Mouse (Mus musculus) urinary bladder, postnatal 25 days (tissue): ENCODE results near the gene Fxn.

ENCODE experiments used
- DNase-seq: peaks from one replicate; pipeline ENCODE4 v3.0.0; 2022; ENCODE audit warnings: low spot score

Gene Fxn

DNA sequence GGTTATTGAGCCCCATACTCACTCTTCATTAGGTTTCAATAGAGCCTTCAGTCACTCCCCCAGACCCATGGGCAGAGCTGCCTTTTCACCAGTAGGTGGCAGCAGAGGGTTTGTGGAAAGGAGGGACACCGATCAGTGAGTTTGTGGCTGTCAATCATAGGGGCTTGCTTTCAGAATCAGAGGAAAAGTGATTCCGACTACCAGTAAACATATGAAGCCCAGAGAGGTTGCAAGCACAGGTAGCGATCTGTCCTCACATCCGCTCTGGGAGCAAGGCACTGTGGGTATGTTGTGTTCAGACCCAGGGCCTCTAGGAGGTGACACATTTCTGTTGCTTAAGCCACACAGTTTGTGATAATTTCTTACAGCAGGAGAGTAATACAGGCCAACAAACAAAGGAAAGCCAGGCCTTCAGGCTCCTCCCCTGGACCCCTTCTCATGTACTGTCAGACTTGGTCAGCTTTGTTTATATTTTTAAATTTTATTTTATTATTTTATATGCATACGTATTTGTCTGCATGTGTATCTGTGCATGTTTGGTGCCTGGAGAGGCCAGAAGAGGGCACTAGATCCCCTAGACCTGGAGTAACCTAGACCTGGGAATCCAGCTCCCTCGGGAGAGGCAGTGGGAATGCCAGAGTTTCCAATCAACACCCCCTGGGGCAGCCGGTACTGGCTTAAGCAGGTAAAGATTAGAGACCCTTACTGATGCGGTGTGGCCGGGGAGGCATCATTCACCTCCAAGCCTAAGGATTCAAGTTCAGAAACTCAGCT lies 20.8 kb upstream of the Fxn start:
- DNase-seq = peak; percentile 51

DNA sequence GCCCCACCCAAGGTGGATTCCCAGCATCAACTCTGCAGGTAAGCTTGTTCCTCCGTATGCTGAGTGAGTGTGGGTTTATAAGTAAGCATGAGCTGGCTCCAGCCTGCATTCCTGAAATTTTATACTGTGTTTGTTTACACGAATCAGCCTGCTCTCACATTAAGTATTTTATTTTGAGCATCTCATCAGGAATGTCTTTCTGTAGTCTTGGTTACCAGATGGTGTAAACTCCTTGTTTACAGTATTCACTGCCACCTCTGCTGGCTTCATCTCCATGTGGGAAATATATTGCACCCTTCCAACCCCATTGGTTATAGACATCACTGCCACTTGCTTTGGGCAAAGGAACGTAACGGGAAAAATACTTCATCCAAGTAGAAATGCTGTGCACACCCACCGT lies 13.1 kb upstream of the Fxn start:
- no peak for DNase-seq

DNA sequence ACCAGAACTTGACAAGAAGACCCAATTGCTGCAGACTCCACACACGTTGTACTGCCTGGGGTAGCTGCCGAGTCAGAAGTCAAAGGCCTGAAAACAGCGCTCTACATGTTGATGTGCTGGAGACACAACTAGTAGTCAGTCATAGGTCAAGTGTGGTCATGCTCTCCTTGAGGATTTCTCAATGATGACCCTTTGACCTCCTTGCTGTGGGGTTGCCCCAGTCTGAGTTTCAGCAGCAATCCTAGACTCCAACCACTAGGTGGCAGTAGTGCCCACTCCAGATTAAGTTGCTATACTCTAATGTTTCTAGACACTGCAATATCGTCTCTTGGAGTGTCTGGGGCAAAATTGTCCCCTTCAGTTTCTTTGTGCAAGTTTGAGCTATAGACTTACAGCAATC lies 3.8 kb upstream of the Fxn start:
- DNase-seq = peak; percentile 51

DNA sequence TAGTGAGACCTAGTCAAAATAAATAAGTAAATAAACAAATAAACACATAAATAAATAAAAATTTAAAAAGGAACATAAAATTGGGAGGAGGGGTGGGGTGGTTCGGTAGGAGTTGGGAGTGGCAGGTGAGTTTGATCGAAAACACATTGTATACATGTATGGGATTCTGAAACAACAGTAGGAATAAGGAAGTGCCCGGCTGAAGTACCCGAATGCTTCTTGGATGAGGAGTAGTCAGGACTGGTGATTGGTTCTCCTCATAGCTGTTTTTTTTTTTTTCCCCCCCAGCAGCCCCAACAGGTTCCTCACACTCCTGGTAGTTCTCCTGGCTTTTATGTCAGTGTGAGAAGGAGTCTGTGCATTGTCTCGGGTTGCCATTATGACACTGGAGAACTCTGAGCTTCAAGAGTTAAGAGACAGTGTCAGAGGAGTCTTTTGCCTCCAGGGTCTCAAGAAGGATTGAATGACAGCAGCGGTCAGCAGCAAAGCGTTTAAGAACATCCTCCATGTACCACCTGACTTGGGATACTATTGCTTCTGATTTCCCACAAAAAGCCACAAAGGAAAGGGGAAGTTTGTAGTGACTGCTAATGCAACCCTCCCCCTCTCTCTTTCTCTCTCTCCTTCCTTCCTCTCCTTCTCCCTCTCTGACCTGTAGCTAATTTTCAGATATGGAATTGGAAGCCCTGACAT lies 1.0 kb upstream of the Fxn start:
- no peak for DNase-seq

DNA sequence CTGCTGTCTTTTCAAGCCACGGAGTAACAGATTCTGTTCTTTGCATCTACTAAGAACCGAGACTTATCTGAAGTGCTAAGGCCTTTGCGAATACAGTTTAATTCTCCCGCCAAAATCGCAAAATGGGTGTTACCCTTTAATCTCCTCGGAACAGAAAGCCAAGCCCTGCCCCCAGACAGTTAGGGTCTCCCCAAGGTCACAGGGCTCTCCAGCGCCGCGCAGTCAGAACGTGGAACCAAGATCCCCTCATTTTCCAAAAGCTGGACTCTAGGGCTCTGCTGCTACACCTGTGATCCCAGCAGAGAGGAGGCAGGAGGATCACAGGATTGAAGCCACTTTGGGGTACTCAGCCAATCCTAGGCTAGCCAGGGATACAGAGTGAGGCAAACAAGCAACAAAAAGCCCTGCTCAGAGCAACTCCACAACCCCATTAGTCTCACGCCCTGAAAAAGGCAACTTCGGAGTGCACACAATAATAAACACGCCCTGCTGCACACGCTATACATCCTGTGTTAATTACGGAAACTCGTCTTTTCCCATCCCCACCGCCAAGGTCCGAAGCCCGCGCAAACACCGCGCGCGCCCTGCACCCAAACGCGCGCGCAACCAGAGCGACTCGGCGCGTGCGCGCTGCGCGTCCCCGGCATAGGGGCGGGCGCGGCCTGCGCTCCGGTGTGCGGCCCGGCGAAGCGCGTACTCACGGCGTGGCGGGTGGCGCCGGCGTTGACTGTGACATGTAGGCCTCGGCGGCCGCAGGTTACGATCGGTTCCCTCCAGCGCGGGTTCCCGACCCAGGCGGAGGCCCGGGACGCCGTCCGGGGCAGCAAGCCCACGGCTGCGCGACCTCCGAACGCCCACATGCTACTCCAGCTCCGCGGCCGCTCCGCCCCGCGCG lies 452 bp downstream of the Fxn start:
- peak; percentile 79 for DNase-seq

DNA sequence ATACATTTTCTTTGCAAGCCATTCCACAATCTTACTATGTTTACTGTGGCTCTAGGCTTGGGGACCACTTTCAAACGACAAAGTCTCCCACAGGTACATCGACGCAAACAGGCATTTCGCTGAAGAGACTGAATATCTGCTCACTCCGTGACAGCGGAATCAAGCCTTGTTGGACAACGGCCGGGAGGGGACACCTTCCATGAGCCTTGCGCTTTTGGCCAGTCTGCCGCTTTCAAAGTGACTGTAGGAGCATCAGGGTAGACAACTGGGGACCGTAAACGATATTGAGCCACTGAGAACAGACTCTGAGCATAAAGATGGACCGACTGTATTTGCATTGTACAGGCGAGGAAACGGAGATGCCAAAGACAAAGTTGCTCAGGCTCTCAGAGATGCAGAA lies 1.5 kb downstream of the Fxn start:
- no peak for DNase-seq

DNA sequence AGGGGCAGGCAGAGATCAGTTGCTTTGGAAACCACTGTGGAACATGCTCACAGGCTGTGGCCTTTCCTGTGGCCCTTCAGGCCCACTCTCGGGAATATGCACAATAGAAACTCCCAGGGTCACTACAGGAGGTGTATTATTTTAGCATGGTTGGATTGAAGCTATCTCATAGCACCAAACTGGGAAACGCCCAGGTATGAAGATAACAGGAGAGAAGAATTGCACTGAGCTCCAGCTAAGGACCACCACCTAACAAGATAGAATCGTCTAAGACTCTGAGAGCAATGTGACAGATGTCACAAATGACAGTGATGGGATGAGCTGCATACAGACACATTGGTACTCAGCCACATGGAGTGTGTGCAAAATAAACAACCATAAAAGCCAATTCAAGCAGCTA lies 6.1 kb downstream of the Fxn start:
- DNase-seq = no peak

DNA sequence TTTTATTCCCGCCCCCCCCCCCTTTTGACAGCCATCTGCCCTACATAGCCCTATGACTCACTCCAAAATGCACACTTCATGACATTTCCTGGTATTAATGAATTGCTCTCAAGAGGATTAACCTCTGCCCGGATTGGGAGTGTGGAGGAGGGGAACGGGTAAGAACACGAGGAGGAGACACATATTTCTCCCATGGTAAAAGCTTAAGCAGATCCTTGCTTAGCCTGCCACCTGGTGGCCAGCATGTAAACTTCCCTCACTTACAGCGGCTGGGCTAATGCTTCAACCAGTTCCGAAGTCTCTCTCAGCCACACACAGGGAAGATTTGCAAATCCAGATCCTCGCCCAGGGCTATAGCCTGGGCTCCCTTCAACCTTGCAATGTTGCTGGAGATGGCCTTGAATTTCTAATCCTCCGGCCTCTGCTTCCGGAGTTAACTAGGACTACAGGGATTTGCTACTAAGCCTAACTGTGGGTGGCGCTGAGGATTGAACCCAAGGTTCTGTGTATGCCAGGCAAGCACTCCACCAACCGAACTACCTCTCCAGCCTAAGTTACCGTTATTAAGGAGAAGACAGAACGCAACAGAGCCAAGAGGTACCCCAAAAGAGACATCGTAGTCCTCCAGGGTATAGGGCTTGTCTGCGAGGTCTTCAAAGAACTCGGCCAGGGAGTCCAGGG lies 8.5 kb downstream of the Fxn start:
- peak; percentile 86 for DNase-seq

DNA sequence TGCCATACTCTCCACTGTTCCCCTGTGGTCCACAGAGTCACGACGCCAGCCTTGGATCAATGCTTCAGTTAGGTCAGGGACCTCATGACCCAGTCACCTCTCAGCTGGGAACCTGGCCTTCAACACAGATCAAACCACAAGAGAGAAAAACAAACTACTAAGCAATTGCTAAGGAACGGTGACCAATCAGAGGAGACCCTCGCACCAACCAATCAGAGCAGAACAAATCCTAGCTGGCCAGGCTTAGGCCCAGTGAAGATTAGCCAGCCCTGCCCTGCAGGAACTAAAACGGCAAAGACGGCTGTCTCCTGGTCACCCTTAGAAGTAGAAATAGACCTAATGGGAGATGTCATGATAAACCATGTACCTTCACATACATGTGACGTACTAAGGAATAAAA lies 9.1 kb downstream of the Fxn start:
- DNase-seq = no peak

DNA sequence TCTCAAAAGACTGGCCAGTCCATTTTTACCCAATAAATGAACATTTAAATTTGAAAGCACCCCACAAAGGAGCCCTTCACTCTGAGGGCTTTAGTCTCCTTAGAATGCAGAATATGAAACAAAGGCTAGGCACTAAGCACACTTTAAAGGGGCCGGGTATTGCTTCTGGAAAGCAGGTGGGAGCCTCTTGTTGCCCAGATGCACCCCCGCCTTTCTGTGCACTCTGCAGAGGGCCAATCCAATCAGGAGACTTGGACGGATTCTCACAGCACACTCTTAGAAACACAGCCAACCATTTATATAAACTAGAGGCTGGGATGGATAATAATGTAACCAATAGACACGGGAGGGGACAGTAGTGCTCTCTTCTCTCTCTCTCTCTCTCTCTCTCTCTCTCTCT lies 11.9 kb downstream of the Fxn start:
- DNase-seq = no peak

DNA sequence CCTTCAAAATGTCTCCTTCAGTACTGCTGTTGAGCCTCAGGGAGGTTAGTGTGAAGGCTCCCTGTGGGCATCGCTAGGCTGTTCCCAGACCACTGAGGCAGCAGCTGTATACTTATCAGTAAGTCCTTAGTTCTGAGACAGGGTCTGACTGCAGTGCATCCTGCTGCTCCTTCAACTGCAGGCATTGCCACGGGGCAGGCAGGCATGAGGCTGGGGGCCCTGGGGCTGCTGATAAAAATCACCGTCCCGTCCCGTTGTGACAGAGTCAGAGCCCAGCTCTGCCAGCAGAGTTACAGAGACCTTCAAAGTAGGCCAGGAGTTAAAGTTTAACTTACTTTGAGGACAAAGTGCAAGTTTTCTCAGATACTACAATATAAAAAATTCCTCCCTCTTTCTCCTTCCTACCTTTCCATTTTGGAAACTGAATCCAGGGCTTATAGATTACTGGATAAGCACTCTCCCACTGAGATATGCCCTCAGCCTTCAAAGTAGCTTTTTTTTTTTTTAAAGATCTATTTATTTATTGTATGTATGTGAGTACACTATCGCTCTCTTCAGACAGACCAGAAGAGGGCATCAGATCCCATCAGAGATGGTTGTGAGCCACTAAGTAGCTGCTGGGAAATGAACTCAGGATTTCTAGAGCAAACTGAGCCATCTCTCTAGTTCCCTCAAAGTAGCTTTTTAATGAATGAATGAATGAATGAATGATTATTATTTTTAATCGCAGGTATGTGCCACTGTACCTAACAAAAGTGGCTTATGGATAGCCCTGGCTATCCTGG lies 14.2 kb downstream of the Fxn start:
- no peak for DNase-seq

DNA sequence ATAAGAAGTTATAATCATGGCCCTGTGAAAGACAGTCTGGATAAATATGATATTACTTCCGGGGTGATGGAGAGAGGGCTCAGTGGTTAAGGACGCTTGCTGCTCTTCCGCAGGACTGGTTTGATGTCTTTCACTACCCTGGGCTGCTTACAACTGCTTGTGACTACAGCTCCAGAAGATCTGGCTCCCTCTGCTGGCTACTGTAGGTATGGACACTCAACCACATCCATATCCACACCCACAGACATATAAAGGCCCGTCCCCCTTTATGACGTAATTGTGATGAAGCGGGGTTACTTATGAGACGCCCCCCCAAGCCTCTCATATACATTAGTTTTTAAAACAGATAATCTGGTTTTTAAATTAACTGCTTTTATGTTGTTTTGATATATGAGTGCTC lies 15.4 kb downstream of the Fxn start:
- peak; percentile 81 for DNase-seq

DNA sequence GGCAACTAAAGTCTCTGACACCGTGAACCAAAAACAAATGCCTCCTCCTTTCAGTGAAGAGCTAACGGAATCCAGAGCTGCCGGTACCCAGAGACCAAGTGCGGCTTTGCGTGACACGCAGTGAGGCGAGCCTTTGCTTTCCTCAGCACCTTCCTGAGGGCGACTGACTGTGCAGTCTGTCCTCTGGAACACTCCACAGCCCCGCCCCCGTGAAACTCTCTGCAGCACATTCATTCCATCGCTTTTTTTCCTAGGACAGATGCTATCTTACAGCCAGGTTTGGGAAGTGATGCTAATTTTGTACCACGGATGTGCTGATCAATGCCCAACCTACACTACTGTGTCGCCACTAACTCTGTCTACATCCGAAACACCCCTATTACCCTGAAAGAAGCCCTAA lies 17.7 kb downstream of the Fxn start:
- DNase-seq = no peak

DNA sequence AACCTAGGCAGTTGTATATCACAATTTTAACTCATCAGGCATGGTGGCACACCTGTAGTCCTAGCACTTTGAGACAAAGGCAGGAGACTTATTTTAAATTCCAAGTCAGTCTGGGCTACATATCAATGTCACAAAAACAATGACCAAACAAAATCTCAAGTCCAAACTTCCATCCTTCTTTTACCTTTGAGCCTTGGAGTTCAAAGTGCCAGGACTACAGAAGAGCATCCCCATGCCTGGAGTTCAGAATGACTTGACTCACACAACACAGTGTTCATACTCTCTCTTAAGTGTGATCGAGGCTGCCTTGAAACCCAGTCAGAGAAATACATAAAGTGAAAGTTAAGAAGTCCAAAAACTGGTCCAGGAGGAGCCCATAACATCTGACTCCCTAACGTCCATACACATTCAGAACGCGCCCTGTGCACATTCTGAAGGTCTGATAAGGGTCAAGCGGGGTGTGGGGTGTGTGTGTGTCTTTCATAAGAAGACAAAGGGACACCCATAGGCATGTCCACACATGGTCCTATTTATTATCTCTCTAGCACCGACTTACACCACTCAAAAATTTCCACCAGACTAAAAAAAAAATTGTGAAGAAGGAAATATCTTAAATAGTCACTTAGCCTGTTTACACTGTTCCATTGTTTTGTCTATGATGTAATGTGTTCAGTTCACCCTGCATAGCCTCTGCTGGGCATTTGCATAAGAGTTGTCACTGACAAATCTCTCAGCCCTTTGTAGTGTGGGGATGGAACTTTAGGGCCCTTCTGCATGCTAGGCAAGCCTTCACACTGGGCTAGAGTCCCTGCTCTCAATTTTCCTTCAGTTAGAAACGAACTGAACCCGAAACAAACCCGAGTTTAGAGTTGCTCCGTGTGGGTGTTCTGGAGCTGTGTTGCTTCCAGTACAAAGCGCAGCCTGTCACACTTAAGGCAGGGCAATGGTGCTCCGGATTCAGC lies 20.7 kb downstream of the Fxn start:
- no peak for DNase-seq

DNA sequence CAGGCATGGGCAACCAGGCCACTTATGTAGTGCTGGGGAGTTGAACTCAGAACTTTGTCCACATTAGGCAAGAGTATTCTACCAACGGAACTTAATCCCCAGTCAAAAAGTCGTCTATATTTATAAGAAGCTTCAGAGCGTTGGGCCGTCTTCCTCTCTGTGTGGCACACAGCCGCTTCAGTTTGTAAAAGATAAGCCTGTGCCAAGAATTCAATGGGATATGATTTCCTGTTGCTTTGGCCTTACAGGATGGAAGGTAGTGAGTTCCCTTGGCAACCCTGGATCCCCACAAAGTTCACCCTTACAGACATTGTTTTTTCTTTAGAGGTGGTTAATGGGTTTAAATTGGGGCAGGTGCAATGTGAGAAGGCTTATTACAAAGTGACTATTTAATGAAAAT lies 22.0 kb downstream of the Fxn start:
- DNase-seq = no peak

DNA sequence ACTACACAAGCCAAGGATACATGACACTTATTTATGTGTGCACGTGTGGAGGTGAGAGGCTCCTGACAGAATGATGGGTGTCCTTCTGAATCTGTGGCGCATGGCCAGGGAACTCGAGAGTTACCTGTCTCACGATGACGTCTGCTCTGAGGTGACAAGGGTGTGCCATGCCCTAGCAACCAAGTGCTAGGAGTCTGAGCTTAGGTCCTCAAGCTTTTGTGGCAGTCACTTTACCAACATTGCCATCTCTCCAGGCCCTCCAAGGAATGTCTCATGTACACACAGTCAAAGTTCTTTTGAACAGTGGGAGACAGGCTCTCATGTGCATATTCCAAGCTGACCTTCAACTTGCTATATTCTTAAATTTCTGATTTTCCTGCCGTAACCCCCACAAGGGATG lies 22.4 kb downstream of the Fxn start:
- no peak for DNase-seq

DNA sequence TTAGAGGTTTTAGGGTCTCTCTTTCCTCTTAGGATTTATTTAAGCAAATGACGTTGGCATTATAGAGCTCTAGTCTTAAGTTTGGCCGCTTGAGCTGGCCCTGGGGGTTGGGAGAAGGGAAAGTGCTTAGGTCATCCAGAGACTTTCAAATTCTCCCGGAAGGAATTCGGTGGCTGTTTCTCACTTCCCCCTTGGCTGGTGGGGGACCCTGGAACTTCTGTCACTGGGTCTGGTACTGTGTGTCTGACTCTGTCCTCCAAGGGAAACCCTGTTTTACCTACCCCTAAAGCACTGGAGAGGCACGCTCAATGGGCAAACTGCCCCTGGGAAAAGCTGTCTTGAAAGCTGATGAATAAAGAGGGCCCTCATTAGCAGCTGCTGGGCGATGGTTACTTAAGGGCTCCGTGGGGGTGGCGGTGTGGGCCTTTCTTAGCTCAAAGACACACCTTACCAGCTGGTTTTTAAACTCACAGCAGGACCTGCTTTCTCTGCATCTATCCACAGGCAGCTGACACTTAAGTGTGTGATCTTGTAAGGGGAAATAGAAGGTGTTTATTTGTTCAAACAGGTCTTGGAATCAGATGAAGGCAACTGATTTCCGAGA lies 26.6 kb downstream of the Fxn start:
- DNase-seq = no peak

DNA sequence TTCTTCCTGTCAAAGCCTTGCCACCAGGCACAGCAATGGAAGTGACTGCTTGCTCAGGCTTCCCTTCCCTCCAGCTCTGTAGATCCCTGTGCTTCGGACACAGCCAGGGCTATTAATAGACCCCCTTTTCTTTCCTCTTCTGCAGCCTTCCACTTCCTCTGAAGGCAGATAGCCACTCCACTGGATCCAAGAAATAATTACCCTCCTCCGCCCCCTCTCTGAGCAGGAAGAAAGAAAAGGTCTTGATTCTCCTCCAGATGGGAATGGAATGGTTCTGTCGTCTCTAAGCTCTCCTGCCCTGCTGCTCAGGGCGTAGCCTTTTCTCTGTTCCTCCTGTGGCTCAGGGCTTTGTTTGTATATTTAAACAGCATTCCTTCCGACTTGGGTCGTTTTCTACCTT lies 28.5 kb downstream of the Fxn start:
- no peak for DNase-seq

DNA sequence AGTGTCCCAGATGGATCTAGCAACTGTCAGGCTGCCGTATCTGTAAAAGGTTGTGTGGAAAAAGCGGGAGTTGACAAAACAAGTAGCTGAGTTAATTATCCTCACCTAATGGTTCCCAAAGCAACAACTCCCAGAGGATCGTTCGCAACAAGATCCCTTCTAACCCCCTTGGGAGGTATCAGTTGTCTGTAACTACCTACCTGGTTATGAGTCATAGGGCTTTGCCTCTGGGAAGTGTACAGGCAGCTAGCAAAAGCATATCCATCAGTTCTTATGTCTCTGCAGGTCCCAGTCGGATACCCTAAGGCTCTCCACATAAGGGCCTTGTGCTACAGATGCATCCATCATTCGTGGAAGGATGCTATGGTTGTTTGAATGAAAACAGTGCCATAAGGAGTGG lies 37.1 kb downstream of the Fxn start:
- no peak for DNase-seq
